ENCODE assay signal across 9 mouse cellular contexts in the genomic region with DNA sequence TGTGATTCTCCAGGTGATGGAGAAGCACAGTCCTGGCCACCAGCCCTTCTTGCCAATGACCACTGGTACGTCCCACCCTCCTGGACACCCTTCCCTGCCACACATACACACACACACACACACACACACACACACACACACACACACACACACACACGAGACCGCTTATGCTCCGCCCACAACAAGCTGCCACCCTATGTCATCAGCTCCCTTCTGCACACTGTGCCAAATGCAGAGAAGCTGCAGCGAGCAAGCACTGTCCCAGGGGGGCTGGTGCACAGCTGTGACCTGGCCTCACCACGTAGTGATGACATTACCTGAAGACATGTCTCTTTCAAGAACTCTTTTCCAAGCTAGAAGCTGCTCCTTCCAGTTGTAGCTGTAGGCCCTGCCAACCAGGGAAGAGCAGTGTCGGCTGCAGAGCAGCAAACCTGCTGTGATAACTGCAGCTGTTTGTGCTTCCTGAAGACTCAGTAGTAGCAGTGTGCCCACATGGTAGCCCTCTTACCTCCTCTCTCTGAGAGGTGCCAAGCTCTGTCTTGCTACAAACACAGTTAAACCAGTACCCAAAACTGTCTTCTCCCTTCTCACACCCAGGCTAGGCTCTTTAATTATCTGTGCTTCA. TPM values are rescaled to one million over a fixed set of nuclear protein-coding genes. Genes with fewer than 3 reads are reported as not detected.
A peak's percentile ranks its signal among the peaks of the same experiment; 100 is the strongest.
DNase-seq lines count a peak whose midpoint lies in the region; ATAC-seq and TF ChIP-seq lines count a peak whose summit lies in the region.
"Had no signal": no experiment of that assay in that cellular context is flagged by ENCODE, and none has a peak within 500 bp of the region (broad histone marks: within the 10 kb centered on the region; RNA-seq: fewer than 3 reads in every experiment).

No protein-coding gene starts in this region.

- 0 out of 2 replicates have a peak overlapping the region, but pooled peaks have one; percentile 8 for H3K9ac ChIP-seq in hindbrain, embryonic 12.5 days
- H3K9ac ChIP-seq: lung, embryonic 15.5 days had no signal

- H3K27ac ChIP-seq in gastrocnemius, adult 2 months: peak overlapping the region; percentile 92
- H3K27ac ChIP-seq in hindbrain, embryonic 12.5 days: 0 out of 2 replicates have a peak overlapping the region, but pooled peaks have one; percentile 12

- intact Hi-C loops in gastrocnemius, adult 2 months (cut with DNase I): no loop called here

- DNase-seq in gastrocnemius, adult 2 months: peak; percentile 58
- no peak for DNase-seq in gastrocnemius, adult 8-10 months (ENCODE audit: low spot score in 2 of 2)
- peak; percentile 54 for DNase-seq in thymus, postnatal 0 days (ENCODE audit: low spot score)
- no peak for DNase-seq in thymus, postnatal 25 days
- peak; percentile 71 for DNase-seq in splenic B cell, adult 2 months (ENCODE audit: low read depth, low spot score)
- DNase-seq in urinary bladder, postnatal 4 days (ENCODE audit: low spot score in 2 of 2): no peak
- DNase-seq in testis, postnatal 10 days (ENCODE audit: low spot score): no peak

- TF ChIP-seq CTCF in gastrocnemius, adult 2 months (IDR thresholded peaks at IDR 0.05): no peak

- peak overlapping the region; percentile 28 for H3K4me3 ChIP-seq in gastrocnemius, adult 2 months
- H3K4me3 ChIP-seq in hindbrain, embryonic 12.5 days: no peak overlapping the region
- H3K4me3 ChIP-seq: lung, embryonic 15.5 days had no signal

- 60% methylated on average over 7 of the region's 7 CpGs for WGBS in hindbrain, embryonic 12.5 days

- H3K4me2 ChIP-seq in hindbrain, embryonic 12.5 days (replicated peaks): no peak overlapping the region
- H3K4me2 ChIP-seq: lung, embryonic 15.5 days had no signal

- H3K36me3 ChIP-seq in hindbrain, embryonic 12.5 days: no peaks in the 10 kb centered on the region
- no peaks in the 10 kb centered on the region for H3K36me3 ChIP-seq in splenic B cell, adult 2 months (ENCODE audit: control insufficient read depth, insufficient read depth, low read length, poor library complexity, severe bottlenecking)
- H3K36me3 ChIP-seq: lung, embryonic 15.5 days had no signal

- no peaks in the 10 kb centered on the region for H3K27me3 ChIP-seq in hindbrain, embryonic 12.5 days
- no peaks in the 10 kb centered on the region for H3K27me3 ChIP-seq in splenic B cell, adult 2 months (ENCODE audit: control insufficient read depth, insufficient read depth, low read length, poor library complexity, severe bottlenecking)
- H3K27me3 ChIP-seq: lung, embryonic 15.5 days had no signal

- H3K4me1 ChIP-seq in hindbrain, embryonic 12.5 days: peaks cover 11% of the 10 kb centered on the region

- peak; percentile 73 for ATAC-seq in hindbrain, embryonic 12.5 days (ENCODE audit: low FRiP score)

- no peaks in the 10 kb centered on the region for H3K9me3 ChIP-seq in hindbrain, embryonic 12.5 days (replicated peaks)
- H3K9me3 ChIP-seq: lung, embryonic 15.5 days had no signal

RNA-seq across cellular contexts. Expression of a gene that starts 11.7 kb away (rescaled TPM):
- total RNA-seq in gastrocnemius, adult 2 months (2021): 10 to 100 TPM; 53.8 to 62.8 TPM
- total RNA-seq in gastrocnemius, adult 8-10 months (2022): 10 to 100 TPM; 57.6 to 68.1 (median 61.3) TPM
- polyA plus RNA-seq in thymus, postnatal 0 days (2015; fragmentation: Nextera tagmentation; extraction: Ambion mirVana): 3.8 and 5.3 TPM in 2 replicates
- 18.1 and 19.2 TPM in 2 replicates for polyA plus RNA-seq in hindbrain, embryonic 12.5 days (2016; fragmentation: Nextera tagmentation; extraction: Ambion mirVana)

Comparison
In these comparisons a context has a peak if more than half of its experiments do, and no peak if none do; other contexts are left out.
1. DNase-seq: peak in gastrocnemius, adult 2 months (single experiment), thymus, postnatal 0 days (single experiment) and splenic B cell, adult 2 months (single experiment); none in gastrocnemius, adult 8-10 months (0 of 2), thymus, postnatal 25 days (single experiment), urinary bladder, postnatal 4 days (0 of 2) and testis, postnatal 10 days (single experiment).